ENCODE assay signal across 8 mouse cellular contexts in the genomic region with DNA sequence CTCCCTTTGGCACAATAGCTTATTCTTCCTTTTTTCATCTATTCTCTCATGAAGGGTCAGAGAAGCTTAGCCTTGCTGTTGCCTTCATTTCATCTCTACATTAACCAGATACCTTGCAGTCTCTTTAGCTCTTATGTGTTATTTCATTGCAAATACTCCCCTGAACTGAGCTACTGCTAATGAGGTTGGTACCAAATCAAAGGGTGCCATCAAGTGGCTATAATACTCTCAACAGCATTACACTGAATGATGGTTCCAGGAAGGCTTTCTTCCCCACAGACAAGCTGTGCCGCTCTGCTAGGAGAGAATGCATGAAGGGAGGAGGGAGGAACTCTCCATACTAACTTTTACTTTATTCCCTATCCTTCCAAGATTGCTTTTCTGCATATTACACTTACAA.
A peak's percentile ranks its signal among the peaks of the same experiment; 100 is the strongest.
DNase-seq lines count a peak whose midpoint lies in the region; ATAC-seq lines count a peak whose summit lies in the region.
"Had no signal": no experiment of that assay in that cellular context is flagged by ENCODE, and none has a peak within 500 bp of the region (broad histone marks: within the 10 kb centered on the region; RNA-seq: fewer than 3 reads in every experiment).

No protein-coding gene starts in this region.

- peak; percentile 60 for DNase-seq in hindbrain, embryonic 14.5 days (ENCODE audit: low spot score)
- DNase-seq in hindbrain, embryonic 10.5 days (ENCODE audit: low spot score): no peak
- DNase-seq in neural tube, embryonic 10.5 days (ENCODE audit: extremely low spot score, low spot score): no peak
- DNase-seq in ovary, postnatal 36 days (ENCODE audit: low spot score): no peak
- no peak for DNase-seq in urinary bladder, adult 2 months (ENCODE audit: low spot score)

- H3K9me3 ChIP-seq in hindbrain, embryonic 14.5 days (ENCODE audit: control insufficient read depth, low read length): no peaks in the 10 kb centered on the region
- no peaks in the 10 kb centered on the region for H3K9me3 ChIP-seq in hindbrain, embryonic 10.5 days
- H3K9me3 ChIP-seq in neural tube, embryonic 13.5 days: no peaks in the 10 kb centered on the region
- H3K9me3 ChIP-seq in forebrain, embryonic 16.5 days (ENCODE audit: control insufficient read depth, low read length): no peaks in the 10 kb centered on the region
- H3K9me3 ChIP-seq: embryonic facial prominence, embryonic 15.5 days had no signal

- no peaks in the 10 kb centered on the region for H3K27me3 ChIP-seq in hindbrain, embryonic 14.5 days (ENCODE audit: control insufficient read depth, insufficient read depth, low read length)
- no peaks in the 10 kb centered on the region for H3K27me3 ChIP-seq in hindbrain, embryonic 10.5 days (ENCODE audit: insufficient read depth, poor library complexity, severe bottlenecking)
- H3K27me3 ChIP-seq in neural tube, embryonic 13.5 days: no peaks in the 10 kb centered on the region
- no peaks in the 10 kb centered on the region for H3K27me3 ChIP-seq in forebrain, embryonic 16.5 days (replicated peaks; ENCODE audit: control insufficient read depth, insufficient read depth, low read length)
- H3K27me3 ChIP-seq: embryonic facial prominence, embryonic 15.5 days had no signal

- no peak overlapping the region for H3K4me3 ChIP-seq in hindbrain, embryonic 14.5 days (replicated peaks; ENCODE audit: low read length)
- H3K4me3 ChIP-seq in hindbrain, embryonic 10.5 days: no peak overlapping the region
- no peak overlapping the region for H3K4me3 ChIP-seq in neural tube, embryonic 13.5 days
- H3K4me3 ChIP-seq in forebrain, embryonic 16.5 days (replicated peaks; ENCODE audit: low read length): no peak overlapping the region
- H3K4me3 ChIP-seq: embryonic facial prominence, embryonic 15.5 days had no signal

- no peak overlapping the region for H3K9ac ChIP-seq in hindbrain, embryonic 14.5 days
- H3K9ac ChIP-seq in neural tube, embryonic 13.5 days: no peak overlapping the region
- no peak overlapping the region for H3K9ac ChIP-seq in forebrain, embryonic 16.5 days (replicated peaks; ENCODE audit: low read depth, low read length)
- H3K9ac ChIP-seq: embryonic facial prominence, embryonic 15.5 days had no signal

- 13% methylated on average over 1 of the region's 1 CpGs for WGBS in hindbrain, embryonic 14.5 days
- WGBS in hindbrain, embryonic 10.5 days: 54% methylated on average over 1 of the region's 1 CpGs
- WGBS in neural tube, embryonic 13.5 days: 17% methylated on average over 1 of the region's 1 CpGs
- 8% methylated on average over 1 of the region's 1 CpGs for WGBS in forebrain, embryonic 16.5 days

- no peak overlapping the region for H3K4me2 ChIP-seq in hindbrain, embryonic 14.5 days (replicated peaks)
- H3K4me2 ChIP-seq in neural tube, embryonic 13.5 days: no peak overlapping the region
- no peak overlapping the region for H3K4me2 ChIP-seq in forebrain, embryonic 16.5 days (ENCODE audit: low read length)
- H3K4me2 ChIP-seq: embryonic facial prominence, embryonic 15.5 days had no signal

- H3K27ac ChIP-seq in hindbrain, embryonic 14.5 days: no peak overlapping the region
- H3K27ac ChIP-seq in hindbrain, embryonic 10.5 days: no peak overlapping the region
- H3K27ac ChIP-seq in neural tube, embryonic 13.5 days (replicated peaks): no peak overlapping the region
- H3K27ac ChIP-seq in forebrain, embryonic 16.5 days (ENCODE audit: low read length): no peak overlapping the region
- H3K27ac ChIP-seq: embryonic facial prominence, embryonic 15.5 days had no signal

- H3K4me1 ChIP-seq in hindbrain, embryonic 14.5 days (replicated peaks; ENCODE audit: control insufficient read depth, insufficient read depth, low read length): peaks cover 4% of the 10 kb centered on the region
- H3K4me1 ChIP-seq in hindbrain, embryonic 10.5 days (replicated peaks): no peaks in the 10 kb centered on the region
- H3K4me1 ChIP-seq in neural tube, embryonic 13.5 days (replicated peaks): 0 out of 2 replicates have a peak, but pooled peaks cover 9% of the 10 kb centered on the region
- peaks cover 7% of the 10 kb centered on the region for H3K4me1 ChIP-seq in forebrain, embryonic 16.5 days (replicated peaks; ENCODE audit: control insufficient read depth, insufficient read depth, low read length)
- H3K4me1 ChIP-seq: embryonic facial prominence, embryonic 15.5 days had no signal

- no peaks in the 10 kb centered on the region for H3K36me3 ChIP-seq in hindbrain, embryonic 14.5 days (replicated peaks; ENCODE audit: control insufficient read depth, insufficient read depth)
- H3K36me3 ChIP-seq in hindbrain, embryonic 10.5 days: no peaks in the 10 kb centered on the region
- no peaks in the 10 kb centered on the region for H3K36me3 ChIP-seq in neural tube, embryonic 13.5 days
- H3K36me3 ChIP-seq in forebrain, embryonic 16.5 days (ENCODE audit: control insufficient read depth, insufficient read depth): no peaks in the 10 kb centered on the region
- H3K36me3 ChIP-seq: embryonic facial prominence, embryonic 15.5 days had no signal

- ATAC-seq in hindbrain, embryonic 14.5 days (ENCODE audit: low FRiP score): peak; percentile 65; the same call in 1 of the 2 replicates
- ATAC-seq in neural tube, embryonic 13.5 days (ENCODE audit: low read depth): peak; percentile 71
- peak; percentile 97 for ATAC-seq in forebrain, embryonic 16.5 days
